Mouse (Mus musculus) left cerebral cortex, adult 8-10 months (tissue): ENCODE results near the gene Ttc36. TPM values are rescaled to one million over a fixed set of nuclear protein-coding genes. Genes with fewer than 3 reads are reported as not detected.
A peak's percentile ranks its signal among the peaks of the same experiment; 100 is the strongest.
"Not testable (repeated sequence)": the region's sequence is repeated elsewhere in the genome, so short reads cannot be mapped to it uniquely, and the experiment has no call there.

Experiments
- DNase-seq, 2 experiments: peaks; one replicate each; pipeline ENCODE4 v3.0.0; 2022; ENCODE audit warnings: low spot score in 2 of 2
- total RNA-seq, 4 experiments: library from RNA; stranded (reverse); gene quantifications; 2 replicates each; pipeline ENCODE4 v1.2.4; 2022

The Ttc36 gene
- total RNA-seq, 4 experiments from 2014 or later: 0.42 to 1.4 (median 1.2) TPM

GRCm38 (mm10) chr9:44772750-44773651 is 29.9 kb downstream of the Ttc36 start:
- peak; percentile 88 to 89 for DNase-seq

GRCm38 (mm10) chr9:44772392-44772749 is 30.5 kb downstream of the Ttc36 start:
- DNase-seq: no peak

- no peak for DNase-seq
Observed at GRCm38 (mm10) chr9:44771376-44771775, 31.5 kb downstream of the Ttc36 start.

GRCm38 (mm10) chr9:44768029-44768394 is 34.9 kb downstream of the Ttc36 start:
- not testable (repeated sequence) for DNase-seq

- DNase-seq: peak; percentile 63 to 69
Observed at GRCm38 (mm10) chr9:44767101-44768028, 35.5 kb downstream of the Ttc36 start, which contains the start of the genes Arcn1 and Ift46. TSS of gene Arcn1 (minus strand) at chr9:44767845. TSS of gene Ift46 (plus strand) at chr9:44767908.

- DNase-seq: no peak
Observed at GRCm38 (mm10) chr9:44760873-44761272, 42.0 kb downstream of the Ttc36 start.

Other genes starting within 250 kb of the Ttc36 start
- not detected for gene Cxcr5, start 241.2 kb downstream of the Ttc36 start, total RNA-seq
- 100 to 1,000 TPM; 137 to 157 (median 145) TPM for gene Ddx6, start 198.2 kb downstream of the Ttc36 start, total RNA-seq
- gene Treh, start 129.8 kb downstream of the Ttc36 start, total RNA-seq: under 1 TPM in 1 of 4 experiments, not detected in 3; 0.28 TPM
- gene Phldb1, start 67.9 kb downstream of the Ttc36 start, total RNA-seq: 10 to 100 TPM; 82.9 to 91.9 (median 86.3) TPM
- gene Arcn1, start 35.2 kb downstream of the Ttc36 start, total RNA-seq: 100 to 1,000 TPM in 1 of 4 experiments, 10 to 100 TPM in 3; 96.2 to 117 (median 98.0) TPM
- gene Ift46, start 35.2 kb downstream of the Ttc36 start, total RNA-seq: 10 to 100 TPM; 60.2 to 78.5 (median 70.8) TPM
- 10 to 100 TPM; 44.8 to 61.5 (median 58.2) TPM for gene Tmem25, start 3.8 kb downstream of the Ttc36 start, total RNA-seq
- 100 to 1,000 TPM in 1 of 4 experiments, 10 to 100 TPM in 3; 64.3 to 102 (median 73.5) TPM for gene Kmt2a, start 78.2 kb upstream of the Ttc36 start, total RNA-seq
- 100 to 1,000 TPM; 275 to 372 (median 321) TPM for gene Atp5l, start 117.7 kb upstream of the Ttc36 start, total RNA-seq
- gene Ube4a, start 162.5 kb upstream of the Ttc36 start, total RNA-seq: 10 to 100 TPM; 62.3 to 70.2 (median 68.5) TPM
- not detected for gene Cd3g, start 177.4 kb upstream of the Ttc36 start, total RNA-seq
- gene Cd3d, start 178.7 kb upstream of the Ttc36 start, total RNA-seq: not detected
- under 1 TPM in 1 of 4 experiments, not detected in 3; 0.19 TPM for gene Cd3e, start 206.6 kb upstream of the Ttc36 start, total RNA-seq
- 1 to 10 TPM; 1.4 to 1.8 (median 1.6) TPM for gene Mpzl2, start 236.7 kb upstream of the Ttc36 start, total RNA-seq